Mouse (Mus musculus) neural tube, embryonic 14.5 days (tissue): ENCODE measurements at regions not wholly inside any gene's neighbourhood (a gene's known extent, or its start where the extent isn't known, plus 50 kb on each side); places are given as distances from the start of the nearest gene placed in this dataset.
"Not testable (repeated sequence)": the region's sequence is repeated elsewhere in the genome, so short reads cannot be mapped to it uniquely, and the experiment has no call there.

Source experiments
- ATAC-seq: fragments of 200-750 bp; cut with Nextera tagmentation; 2 replicates; pipeline ENCODE4 v1.8.0; 2017; ENCODE audit warnings: low read depth, mild to moderate bottlenecking, moderate TSS enrichment, moderate library complexity
- H3K27ac ChIP-seq: fragments of 300-500 bp; sonication (generic); 2 replicates; pipeline ENCODE4 v1.5.1; 2014; ENCODE audit warnings: low read depth, mild to moderate bottlenecking, control low read depth, low read length, moderate library complexity, mixed read lengths
- H3K27me3 ChIP-seq: fragments of 300-500 bp; sonication (generic); 2 replicates; pipeline ENCODE4 v1.6.1; 2014; ENCODE audit warnings: low read length; ENCODE audit not compliant: control insufficient read depth, insufficient read depth
- H3K36me3 ChIP-seq: fragments of 300-500 bp; sonication (generic); 2 replicates; pipeline ENCODE4 v1.6.1; 2014; ENCODE audit warnings: low read length, mixed read lengths; ENCODE audit not compliant: control insufficient read depth, insufficient read depth
- H3K4me1 ChIP-seq: fragments of 300-500 bp; sonication (generic); 2 replicates; pipeline ENCODE4 v1.6.1; 2014; ENCODE audit warnings: low read length; ENCODE audit not compliant: control insufficient read depth, insufficient read depth
- H3K4me2 ChIP-seq: fragments of 300-500 bp; sonication (generic); 2 replicates; pipeline ENCODE4 v1.6.1; 2014; ENCODE audit warnings: mild to moderate bottlenecking, low read depth, low read length, control low read depth
- H3K4me3 ChIP-seq: fragments of 300-500 bp; sonication (generic); 2 replicates; pipeline ENCODE4 v1.5.1; 2014; ENCODE audit warnings: low read depth, low read length, control low read depth, mixed read lengths
- H3K9ac ChIP-seq: fragments of 300-500 bp; sonication (generic); replicated peaks from 2 replicates; pipeline ENCODE4 v1.6.1; 2014; ENCODE audit warnings: low read depth, mild to moderate bottlenecking, control low read depth, low read length, mixed read lengths
- H3K9me3 ChIP-seq: fragments of 300-500 bp; sonication (generic); 2 replicates; pipeline ENCODE4 v1.6.1; 2016; ENCODE audit warnings: low read length; ENCODE audit not compliant: control insufficient read depth
- WGBS: fragments of 180-500 bp; shearing (Covaris S2); extraction: QIAGEN DNeasy Blood & Tissue Kit; methylation state at CpG from one replicate; pipeline ENCODE4 v1.1.7; 2014; 5-methylcytosine and 5-hydroxymethylcytosine counted together

DNA sequence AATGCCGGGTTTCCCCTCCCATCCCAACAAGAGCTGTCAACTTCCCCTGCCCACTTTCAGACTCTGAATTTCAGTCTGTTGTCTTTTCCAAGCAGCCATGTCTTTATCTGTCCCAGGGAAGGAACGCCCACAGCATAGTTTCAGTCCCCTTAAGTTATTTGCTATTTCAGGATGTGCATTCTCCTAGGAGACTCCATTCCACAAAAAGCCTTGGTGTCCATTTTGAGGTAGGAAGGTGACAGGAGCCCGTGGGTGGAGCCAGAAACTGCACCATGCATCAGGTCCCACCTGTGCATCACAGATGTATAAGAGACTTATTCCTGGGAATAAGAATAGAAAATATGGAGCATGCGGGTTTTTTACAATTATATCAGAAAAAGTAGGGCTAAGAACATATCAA, 138.9 kb upstream of the Cpne8 start:
- H3K9ac ChIP-seq = no peak overlapping the region
- no peak overlapping the region for H3K27ac ChIP-seq
- H3K4me2 ChIP-seq = no peak overlapping the region
- ATAC-seq = no peak
- H3K27me3 ChIP-seq = no peaks in the 10 kb centered on the region
- no peaks in the 10 kb centered on the region for H3K9me3 ChIP-seq
- H3K4me1 ChIP-seq = peaks cover 6% of the 10 kb centered on the region; the same call in 1 of the 2 replicates
- no peak overlapping the region for H3K4me3 ChIP-seq
- H3K36me3 ChIP-seq = no peaks in the 10 kb centered on the region
- WGBS = 85% methylated on average over 4 of the region's 4 CpGs

- Histone ChIP-seq H3K4me1 (no peaks in the 10 kb centered on the region), H3K4me3 (no peak overlapping the region), H3K27ac (no peak overlapping the region), H3K9ac (no peak overlapping the region), H3K27me3 (no peaks in the 10 kb centered on the region), H3K36me3 (no peaks in the 10 kb centered on the region), H3K4me2 (no peak overlapping the region), H3K9me3 (no peaks in the 10 kb centered on the region)
- 59% methylated on average over 5 of the region's 5 CpGs for WGBS
- no peak for ATAC-seq
These were observed 134.7 kb upstream of the Cpne8 start for GRCm38 (mm10) chr15:90813907-90814306.

- H3K27ac ChIP-seq = no peak overlapping the region
- H3K4me2 ChIP-seq = no peak overlapping the region
- no peaks in the 10 kb centered on the region for H3K4me1 ChIP-seq
- ATAC-seq = no peak
- H3K9ac ChIP-seq = no peak overlapping the region
- no peaks in the 10 kb centered on the region for H3K27me3 ChIP-seq
- no peak overlapping the region for H3K4me3 ChIP-seq
- H3K36me3 ChIP-seq = no peaks in the 10 kb centered on the region
- 54% methylated on average over 3 of the region's 3 CpGs for WGBS
- H3K9me3 ChIP-seq = no peaks in the 10 kb centered on the region
These were observed 131.1 kb upstream of the Cpne8 start for GRCm38 (mm10) chr15:90810341-90810740.

DNA sequence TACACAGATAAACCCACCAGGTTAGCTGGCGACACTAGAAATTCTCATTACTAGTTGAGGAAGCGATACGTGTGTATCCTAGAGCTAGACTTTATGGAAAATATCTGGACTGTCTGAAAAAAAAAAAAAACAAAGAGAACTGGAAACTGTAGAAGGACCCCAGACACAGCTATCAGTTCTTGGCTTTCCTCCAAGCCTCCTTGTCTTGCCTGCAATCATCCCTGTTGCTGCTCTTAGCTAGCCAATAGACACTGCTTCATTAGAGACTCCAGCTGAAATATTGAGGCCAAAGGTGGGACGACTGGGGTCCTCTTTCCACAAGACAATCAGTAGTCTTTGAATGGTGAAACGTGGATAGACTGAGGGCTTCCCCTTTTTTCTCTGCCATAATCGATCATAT, 129.0 kb upstream of the Cpne8 start:
- H3K4me1 ChIP-seq = no peaks in the 10 kb centered on the region
- H3K9ac ChIP-seq = no peak overlapping the region
- H3K9me3 ChIP-seq = no peaks in the 10 kb centered on the region
- H3K27ac ChIP-seq = no peak overlapping the region
- H3K27me3 ChIP-seq = no peaks in the 10 kb centered on the region
- WGBS = 70% methylated on average over 6 of the region's 6 CpGs
- H3K36me3 ChIP-seq = no peaks in the 10 kb centered on the region
- H3K4me2 ChIP-seq = no peak overlapping the region
- H3K4me3 ChIP-seq = no peak overlapping the region
- no peak for ATAC-seq

DNA sequence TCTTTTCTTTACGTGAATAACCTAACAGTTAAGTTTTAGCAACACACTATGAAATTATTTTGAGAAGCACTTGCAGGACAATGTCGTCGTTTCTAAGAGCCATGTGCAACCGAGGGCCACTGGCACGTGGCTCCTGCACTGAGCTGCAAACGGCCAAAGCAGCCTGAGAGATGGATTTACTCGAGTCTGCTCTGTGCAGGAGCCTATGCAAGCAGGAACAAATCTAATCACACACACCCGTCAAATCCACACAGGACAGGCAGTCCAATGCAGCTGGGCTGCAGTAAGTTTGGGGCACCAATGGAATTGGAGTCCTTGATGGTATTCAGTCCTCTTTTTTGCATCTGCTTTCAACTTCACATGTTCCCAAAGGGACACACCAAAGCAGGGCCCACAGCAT, 118.8 kb upstream of the Cpne8 start:
- H3K27me3 ChIP-seq = no peaks in the 10 kb centered on the region
- no peaks in the 10 kb centered on the region for H3K36me3 ChIP-seq
- no peak overlapping the region for H3K4me3 ChIP-seq
- no peak overlapping the region for H3K4me2 ChIP-seq
- H3K4me1 ChIP-seq = no peaks in the 10 kb centered on the region
- no peak for ATAC-seq
- no peaks in the 10 kb centered on the region for H3K9me3 ChIP-seq
- no peak overlapping the region for H3K9ac ChIP-seq
- no peak overlapping the region for H3K27ac ChIP-seq
- 79% methylated on average over 7 of the region's 8 CpGs for WGBS

- no peak overlapping the region for H3K4me3 ChIP-seq
- no peak overlapping the region for H3K4me2 ChIP-seq
- no peak overlapping the region for H3K9ac ChIP-seq
- ATAC-seq = no peak
- 92% methylated on average over 5 of the region's 5 CpGs for WGBS
- no peaks in the 10 kb centered on the region for H3K4me1 ChIP-seq
- no peak overlapping the region for H3K27ac ChIP-seq
- H3K27me3 ChIP-seq = no peaks in the 10 kb centered on the region
- no peaks in the 10 kb centered on the region for H3K9me3 ChIP-seq
- no peaks in the 10 kb centered on the region for H3K36me3 ChIP-seq
These were observed 110.7 kb upstream of the Cpne8 start for GRCm38 (mm10) chr15:90789941-90790340.

GRCm38 (mm10) chr15:90784741-90785140, 105.5 kb upstream of the Cpne8 start:
- Histone ChIP-seq H3K9ac (no peak overlapping the region), H3K36me3 (no peaks in the 10 kb centered on the region), H3K4me3 (no peak overlapping the region), H3K27ac (no peak overlapping the region), H3K27me3 (no peaks in the 10 kb centered on the region), H3K9me3 (no peaks in the 10 kb centered on the region), H3K4me1 (no peaks in the 10 kb centered on the region), H3K4me2 (no peak overlapping the region)
- ATAC-seq = no peak
- 83% methylated on average over 5 of the region's 5 CpGs for WGBS

- H3K36me3 ChIP-seq = no peaks in the 10 kb centered on the region
- H3K9ac ChIP-seq = no peak overlapping the region
- H3K9me3 ChIP-seq = no peaks in the 10 kb centered on the region
- no peak overlapping the region for H3K4me3 ChIP-seq
- ATAC-seq = no peak
- H3K27me3 ChIP-seq = no peaks in the 10 kb centered on the region
- no peak overlapping the region for H3K27ac ChIP-seq
- 69% methylated on average over 5 of the region's 5 CpGs for WGBS
- no peaks in the 10 kb centered on the region for H3K4me1 ChIP-seq
- no peak overlapping the region for H3K4me2 ChIP-seq
These were observed 88.3 kb upstream of the Cpne8 start for GRCm38 (mm10) chr15:90767521-90767920.

DNA sequence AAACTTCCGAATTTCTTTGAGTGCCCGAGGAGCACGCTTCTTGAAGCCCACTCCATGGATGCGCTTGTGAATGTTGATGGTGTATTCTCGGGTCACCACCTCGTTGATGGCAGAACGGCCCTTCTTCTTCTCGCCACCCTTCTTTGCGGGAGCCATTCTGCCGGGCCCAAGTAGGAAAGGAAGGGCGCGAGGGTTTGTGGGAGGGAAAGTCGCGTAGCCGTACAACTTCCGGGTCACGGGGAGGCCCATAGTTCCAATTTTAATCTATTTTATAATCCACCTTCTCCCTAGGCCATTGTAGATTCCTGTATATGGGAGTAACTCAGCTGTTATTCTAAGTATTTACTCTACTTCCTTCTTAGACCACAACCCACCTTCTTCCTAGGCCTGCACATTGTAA, 85.3 kb upstream of the Cpne8 start:
- not testable (repeated sequence) for H3K36me3 ChIP-seq, H3K4me1 ChIP-seq, H3K9ac ChIP-seq, H3K4me2 ChIP-seq, H3K9me3 ChIP-seq, H3K27me3 ChIP-seq, H3K27ac ChIP-seq, H3K4me3 ChIP-seq, ATAC-seq
- 97% methylated on average over 9 of the region's 17 CpGs for WGBS

- Histone ChIP-seq H3K4me3 (no peak overlapping the region), H3K9ac (no peak overlapping the region), H3K4me1 (no peaks in the 10 kb centered on the region), H3K36me3 (no peaks in the 10 kb centered on the region), H3K9me3 (no peaks in the 10 kb centered on the region), H3K4me2 (no peak overlapping the region), H3K27ac (no peak overlapping the region), H3K27me3 (no peaks in the 10 kb centered on the region)
- WGBS = 84% methylated on average over 7 of the region's 7 CpGs
- no peak for ATAC-seq
These were observed 54.7 kb upstream of the Cpne8 start for GRCm38 (mm10) chr15:90733891-90734290.
